Mouse (Mus musculus): ENCODE results near the gene Aff3.

The Aff3 gene

DNA sequence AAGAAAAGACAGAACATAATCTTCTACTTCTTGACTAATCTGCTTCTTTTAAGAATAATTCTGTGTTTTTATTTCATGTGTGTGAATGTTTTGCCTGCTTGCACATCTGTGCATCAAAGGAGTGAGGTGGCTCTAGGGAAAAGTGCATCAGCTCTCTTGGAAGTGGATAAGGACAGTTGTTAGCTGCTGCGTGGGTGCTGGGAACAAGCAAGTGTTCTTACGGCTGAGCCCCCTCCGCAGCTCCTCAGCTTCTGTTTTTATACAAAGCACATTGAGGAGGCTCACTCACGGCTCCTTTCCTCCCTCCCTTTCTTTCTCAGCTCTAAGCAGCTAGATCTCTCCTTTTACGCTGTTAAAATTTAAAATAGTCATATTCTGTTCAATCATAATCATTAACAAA, 340.5 kb downstream of the Aff3 start:
- DNase-seq (ENCODE audit: low spot score in 2 of 2), result no peak

DNA sequence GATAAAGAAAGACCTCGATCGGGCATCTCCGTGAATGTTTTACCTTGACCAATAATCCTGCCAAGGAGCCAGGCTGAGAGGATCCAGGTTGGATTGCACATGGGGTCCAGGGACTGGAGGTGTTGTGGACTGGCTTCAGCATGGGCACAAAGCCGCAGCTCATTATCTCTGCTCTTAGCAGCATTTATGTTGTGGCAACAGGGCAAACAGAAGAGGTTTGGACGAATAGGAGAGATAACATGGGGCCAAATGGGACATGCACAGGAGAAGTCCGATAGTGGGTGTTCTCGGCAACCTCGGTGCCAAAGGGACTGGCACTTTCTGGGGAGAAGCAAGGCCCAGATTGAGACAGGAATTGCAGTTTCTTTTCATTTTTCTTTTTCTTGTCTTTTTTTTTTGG, 342.9 kb downstream of the Aff3 start:
- DNase-seq (ENCODE audit: low spot score in 2 of 2), result peak; percentile 56 to 70

DNA sequence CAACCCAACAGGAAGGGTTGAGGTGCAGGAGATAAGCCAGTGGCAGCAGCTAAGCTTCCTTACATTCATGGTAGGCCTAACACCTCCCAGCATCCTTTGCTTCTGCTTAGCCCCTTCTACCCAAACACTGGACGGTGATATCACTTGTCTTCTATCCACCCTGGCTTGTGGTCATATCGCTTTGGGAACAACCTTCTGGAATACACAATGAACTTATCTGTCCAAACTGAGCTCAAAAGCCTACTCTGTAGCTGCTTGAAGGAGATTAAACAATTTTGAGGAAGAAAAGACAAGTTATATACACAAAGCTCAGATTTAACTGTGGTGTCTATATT, 343.8 kb downstream of the Aff3 start:
- DNase-seq (ENCODE audit: low spot score in 2 of 2), result no peak

DNA sequence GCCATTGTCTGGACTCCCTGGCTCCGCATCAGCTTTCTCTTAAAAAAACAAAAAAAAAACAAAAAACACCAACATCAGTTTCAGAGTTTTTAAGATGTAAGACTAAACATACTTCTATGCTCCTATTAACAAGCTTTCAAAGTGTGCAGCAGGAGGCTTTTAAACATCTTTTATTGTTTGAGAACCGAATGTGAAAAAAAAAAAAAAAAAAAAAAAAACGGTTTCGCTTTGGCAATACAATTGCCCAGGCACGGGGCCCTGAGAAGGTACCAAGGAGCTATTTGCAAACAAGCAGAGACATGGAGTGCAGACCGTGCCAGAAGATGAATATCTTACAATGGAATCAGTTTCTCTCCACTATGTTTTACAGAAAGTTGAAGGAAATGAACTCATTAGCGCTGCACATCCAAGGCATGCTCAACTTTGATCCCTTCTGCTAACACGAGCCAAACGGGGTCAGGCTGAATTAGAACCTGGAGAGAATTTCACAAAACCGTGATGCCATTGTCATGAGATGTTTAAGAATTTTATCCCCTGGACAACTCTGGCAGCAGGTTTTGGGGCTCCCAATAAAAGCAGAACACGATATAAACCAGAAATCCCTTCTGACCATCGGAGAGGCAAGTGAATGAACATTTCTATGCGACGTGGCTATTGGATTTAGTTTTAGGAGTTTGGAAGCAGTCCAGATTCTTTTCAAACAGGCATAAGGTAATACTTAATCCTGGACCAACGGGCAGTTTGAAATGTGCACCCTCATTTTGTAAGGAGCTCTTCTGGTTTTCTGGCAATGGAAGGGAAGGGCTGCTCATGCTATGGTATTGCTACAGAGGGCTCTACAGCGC, 344.4 kb downstream of the Aff3 start:
- no peak for DNase-seq (ENCODE audit: low spot score in 2 of 2)

DNA sequence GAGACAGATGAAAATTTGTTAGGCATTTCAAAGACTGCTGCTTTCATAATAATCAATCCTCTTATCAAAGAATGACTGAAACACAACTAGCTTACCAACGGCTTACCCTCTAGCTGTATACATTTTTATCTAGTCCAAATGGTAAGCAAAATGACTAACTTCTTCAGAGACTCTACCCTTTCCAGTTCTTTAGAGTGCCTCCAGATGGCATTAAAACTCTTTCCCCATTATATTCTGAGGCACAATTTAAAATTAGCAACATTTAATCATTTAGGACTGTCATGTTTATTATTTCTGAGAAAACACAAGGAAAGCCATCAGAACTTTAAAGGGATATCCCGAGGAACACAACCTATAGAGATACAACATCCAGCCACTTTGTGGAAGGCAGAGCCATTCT, 346.1 kb downstream of the Aff3 start:
- no peak for DNase-seq (ENCODE audit: low spot score in 2 of 2)

DNA sequence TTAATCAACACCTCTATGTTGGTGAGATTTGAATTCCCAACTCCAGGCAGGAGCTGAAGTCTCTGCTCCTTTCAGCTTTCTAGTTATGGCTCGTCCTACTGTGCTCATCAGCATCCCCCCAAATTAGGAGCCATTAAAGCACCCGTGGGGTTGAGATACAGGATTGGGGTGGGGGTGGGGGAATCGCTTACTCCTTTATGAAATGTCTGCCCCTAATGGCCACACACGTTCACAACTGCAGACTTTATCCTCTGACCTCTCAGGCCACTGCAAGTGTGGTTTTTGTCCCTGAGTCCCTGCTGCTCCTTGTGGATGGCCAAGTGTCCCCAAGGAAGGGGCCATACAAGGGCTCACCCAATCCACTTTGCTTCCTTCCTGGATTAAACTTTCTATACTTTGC, 348.8 kb downstream of the Aff3 start:
- DNase-seq (ENCODE audit: low spot score in 2 of 2), result no peak

DNA sequence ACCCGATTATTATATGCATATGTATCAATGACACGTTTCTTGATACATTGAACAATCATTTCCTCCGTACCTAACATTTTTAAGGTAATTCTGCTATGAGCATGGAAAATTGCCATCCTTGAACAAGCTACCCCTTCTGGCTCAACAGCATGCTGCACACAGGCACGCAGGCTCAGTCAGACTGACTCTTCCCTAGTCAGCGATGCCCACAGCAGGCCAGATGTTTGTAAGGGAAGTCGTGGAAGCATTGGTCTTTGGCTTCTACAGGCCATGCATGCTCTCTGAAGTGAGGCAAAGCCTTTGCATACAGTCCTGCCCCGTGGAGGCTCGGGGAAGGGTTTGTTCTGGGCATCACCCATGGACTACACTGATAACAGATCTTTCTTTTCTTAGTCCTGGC, 354.3 kb downstream of the Aff3 start:
- no peak for DNase-seq (ENCODE audit: low spot score in 2 of 2)

DNA sequence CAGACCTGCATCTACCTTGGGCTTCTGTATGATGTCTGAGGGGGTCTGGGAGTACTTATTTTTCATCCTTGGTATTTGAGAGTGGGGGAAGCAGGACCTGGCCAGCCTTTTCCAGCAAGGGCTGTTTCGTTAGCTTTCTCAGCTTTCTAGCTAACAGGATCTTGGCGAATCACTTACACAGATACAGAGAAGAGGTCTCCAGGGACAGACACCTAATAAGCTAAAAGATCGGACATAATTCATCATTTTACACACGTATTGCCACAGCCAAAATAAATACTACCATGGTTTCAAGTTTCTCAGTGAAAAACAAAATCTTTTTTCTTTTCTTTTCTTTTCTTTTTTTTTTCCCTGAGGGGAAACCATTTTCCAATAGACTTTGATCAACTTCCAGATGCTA, 354.7 kb downstream of the Aff3 start:
- DNase-seq (ENCODE audit: low spot score in 2 of 2), result no peak

DNA sequence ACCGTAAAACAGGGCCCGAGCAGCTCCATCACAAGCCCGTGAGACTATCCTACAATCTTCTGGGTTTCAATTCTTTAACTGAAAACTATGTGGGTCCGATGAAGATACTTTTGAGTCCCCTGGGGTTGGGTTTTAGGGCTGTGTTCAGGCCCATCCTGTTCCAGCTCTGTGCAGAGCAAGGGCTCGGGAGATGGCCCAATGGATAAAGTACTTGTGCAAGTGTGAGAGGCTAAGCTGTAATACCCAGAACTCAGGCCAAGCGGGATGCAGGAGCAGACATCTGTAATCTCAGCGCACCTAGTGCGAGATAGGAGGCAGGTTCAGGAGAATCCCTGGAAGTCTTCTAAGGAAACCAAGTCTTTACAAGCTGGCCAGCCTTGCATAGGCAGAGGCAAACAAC, 355.4 kb downstream of the Aff3 start:
- no peak for DNase-seq (ENCODE audit: low spot score in 2 of 2)

DNA sequence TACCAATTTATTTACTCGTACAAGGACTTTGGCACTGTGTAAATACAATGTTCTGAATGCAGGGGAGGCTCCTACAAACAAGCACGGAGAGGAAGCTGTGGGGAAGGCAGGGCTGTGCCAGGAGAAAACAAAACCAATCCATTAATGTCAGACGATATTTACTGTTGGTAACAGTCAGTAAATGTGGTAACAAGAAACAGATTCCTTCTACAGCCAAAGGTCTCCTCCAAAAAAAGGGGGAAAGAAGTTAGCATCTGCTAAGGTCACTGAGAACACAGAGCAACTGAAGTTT, 356.1 kb downstream of the Aff3 start:
- DNase-seq (ENCODE audit: low spot score in 2 of 2), result no peak

DNA sequence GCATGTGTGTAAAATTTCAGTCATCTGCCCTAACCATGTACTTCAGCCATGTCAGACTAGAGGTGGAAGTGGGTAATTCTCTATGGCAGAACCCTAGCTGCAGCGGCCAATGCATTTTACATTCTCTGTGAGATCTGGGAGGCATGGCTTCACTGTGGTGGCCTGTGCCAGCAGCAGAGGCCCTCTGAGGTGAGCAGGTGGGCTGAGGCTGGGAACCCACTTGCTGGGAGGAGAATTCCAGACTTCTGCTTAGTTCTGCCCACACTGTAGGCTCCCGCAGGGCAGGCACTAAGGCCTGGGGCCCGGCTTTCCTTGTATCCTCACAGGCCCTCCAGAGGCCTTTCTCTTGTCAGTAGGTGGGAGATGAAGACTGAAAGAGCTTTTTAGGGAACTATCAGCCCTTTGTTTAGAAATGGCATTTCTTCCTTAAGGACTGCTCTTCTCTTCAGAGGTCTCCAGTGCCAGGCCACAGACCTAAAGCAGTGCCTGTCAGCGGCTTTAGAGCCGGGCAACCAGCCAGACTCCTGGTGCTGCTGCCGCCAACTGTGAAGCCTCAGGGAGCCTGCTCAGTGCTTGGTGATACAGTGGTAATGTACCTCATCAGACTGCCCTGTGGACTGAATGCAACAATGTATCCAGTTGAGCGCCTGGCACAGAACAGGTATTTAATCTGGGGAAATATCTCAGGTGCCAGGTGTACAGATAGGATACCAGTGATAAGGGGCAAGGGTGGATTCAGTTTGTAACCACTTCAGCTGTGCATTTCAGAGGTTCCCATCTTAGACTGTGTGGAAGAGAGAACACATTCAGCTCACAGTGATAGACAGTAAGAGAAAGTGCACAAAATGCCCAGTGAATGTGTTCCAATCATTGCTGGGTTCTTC, 356.7 kb downstream of the Aff3 start:
- peak; percentile 44 to 63 for DNase-seq (ENCODE audit: low spot score in 2 of 2)

DNA sequence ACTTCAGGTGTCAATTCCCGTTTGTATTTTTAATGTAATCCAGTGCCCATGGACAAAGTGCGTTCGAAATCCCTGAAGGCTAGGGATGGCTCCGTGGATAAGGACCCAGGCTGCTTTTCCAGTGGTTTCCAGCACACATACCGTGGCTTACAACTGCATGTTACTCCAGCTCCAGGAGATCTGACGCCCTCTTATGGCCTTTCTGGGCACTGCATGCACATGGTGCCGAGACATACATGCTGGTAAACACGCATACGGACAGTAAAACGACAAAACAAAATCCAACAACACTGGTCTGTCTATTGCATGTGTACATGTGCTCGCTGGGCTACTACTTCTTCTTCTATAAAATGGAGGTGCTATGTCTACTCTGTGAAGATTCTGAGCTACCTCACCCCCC, 357.5 kb downstream of the Aff3 start:
- no peak for DNase-seq (ENCODE audit: low spot score in 2 of 2)

DNA sequence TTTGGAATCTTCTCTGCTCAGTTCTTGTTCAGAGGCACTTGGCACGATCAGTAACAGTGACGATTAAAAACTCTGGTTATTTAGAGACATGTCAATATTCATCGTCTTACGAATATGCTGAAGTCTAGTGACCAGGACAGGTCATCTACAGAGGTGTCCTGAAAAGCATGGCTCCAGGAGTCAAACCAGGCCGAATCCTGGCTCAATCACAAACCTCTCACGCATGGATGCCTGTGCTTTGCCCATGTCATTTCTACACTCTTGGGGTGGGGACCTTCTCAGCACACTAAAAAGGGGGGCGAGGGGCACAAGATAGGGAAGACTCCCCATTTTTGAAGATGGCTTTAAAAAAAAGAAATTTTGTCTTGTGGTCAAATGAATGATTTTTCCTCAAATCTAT, 358.6 kb downstream of the Aff3 start:
- no peak for DNase-seq (ENCODE audit: low spot score in 2 of 2)

DNA sequence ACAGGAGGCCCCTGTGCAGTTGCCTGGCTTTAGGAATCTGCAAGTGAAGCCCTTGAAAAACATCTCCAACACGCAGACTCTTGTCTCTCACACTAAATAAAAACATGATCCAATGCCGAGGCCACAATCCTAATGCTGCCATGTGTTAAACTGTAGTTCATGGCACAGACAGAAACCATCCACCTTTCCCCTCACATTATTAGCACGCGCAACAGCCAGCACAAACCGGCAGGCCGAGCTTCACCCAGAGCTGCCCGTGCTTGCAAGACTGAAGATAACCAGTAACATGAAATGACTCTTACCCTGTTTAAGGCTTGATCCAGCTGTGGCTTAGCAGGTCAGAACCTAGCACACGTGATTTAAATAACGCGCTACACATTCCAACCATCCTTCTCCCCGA, 360.4 kb downstream of the Aff3 start:
- no peak for DNase-seq (ENCODE audit: low spot score in 2 of 2)

DNA sequence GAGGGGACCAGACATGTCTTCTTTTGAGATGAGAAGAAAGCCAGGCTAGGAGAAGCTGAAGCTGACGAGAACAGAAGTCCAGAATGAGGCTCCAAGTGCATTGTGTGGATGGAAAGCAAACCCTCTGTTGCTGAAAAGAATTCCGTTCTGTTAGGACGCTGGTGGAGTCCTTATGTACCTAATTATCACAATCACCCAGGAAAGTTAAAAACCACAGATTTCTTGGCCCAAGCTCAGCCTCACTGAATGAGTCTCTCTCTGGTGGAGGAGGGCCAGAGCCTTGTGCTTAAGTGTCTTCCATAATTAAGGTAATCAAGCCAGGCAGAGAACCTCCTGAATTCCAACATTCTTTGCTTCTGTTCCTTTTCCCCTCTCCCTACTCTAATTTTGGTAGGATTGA, 366.5 kb downstream of the Aff3 start:
- DNase-seq (ENCODE audit: low spot score in 2 of 2), result no peak

DNA sequence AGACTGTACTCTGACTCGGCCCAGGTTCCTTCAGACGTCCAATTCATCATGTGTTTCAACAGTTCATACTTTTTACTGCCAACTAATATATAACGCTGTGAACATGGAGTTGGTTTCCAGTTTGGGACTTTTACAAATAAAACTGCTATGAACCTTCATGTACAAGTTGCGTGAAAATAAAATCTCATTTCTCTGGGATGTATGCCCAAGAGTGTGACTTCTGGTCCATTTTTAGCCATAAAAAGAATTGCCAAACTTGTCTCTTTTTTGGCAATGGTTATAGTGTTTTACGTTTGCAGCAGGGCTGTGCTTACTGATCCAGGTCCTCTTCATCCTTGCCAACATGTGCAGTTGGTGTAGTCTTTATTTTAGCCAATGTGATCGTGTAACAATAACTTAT, 369.8 kb downstream of the Aff3 start:
- DNase-seq (ENCODE audit: low spot score in 2 of 2), result no peak

DNA sequence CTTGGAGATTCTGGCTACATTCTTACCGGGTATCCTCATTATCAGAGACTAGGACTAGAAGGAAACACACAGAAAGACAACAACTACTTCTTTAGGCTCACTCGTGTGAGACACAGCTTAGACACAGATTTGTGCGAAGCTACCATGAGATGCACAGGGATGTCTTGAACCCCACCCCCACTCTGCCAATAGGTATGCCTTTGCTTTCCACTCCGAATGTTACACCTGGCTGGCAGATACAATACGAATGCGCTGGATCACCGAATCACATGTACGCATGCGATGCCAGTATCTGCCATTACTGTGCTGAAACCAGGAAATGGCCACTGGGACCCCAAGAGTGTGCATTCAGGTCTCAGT, 370.4 kb downstream of the Aff3 start:
- no peak for DNase-seq (ENCODE audit: low spot score in 2 of 2)

DNA sequence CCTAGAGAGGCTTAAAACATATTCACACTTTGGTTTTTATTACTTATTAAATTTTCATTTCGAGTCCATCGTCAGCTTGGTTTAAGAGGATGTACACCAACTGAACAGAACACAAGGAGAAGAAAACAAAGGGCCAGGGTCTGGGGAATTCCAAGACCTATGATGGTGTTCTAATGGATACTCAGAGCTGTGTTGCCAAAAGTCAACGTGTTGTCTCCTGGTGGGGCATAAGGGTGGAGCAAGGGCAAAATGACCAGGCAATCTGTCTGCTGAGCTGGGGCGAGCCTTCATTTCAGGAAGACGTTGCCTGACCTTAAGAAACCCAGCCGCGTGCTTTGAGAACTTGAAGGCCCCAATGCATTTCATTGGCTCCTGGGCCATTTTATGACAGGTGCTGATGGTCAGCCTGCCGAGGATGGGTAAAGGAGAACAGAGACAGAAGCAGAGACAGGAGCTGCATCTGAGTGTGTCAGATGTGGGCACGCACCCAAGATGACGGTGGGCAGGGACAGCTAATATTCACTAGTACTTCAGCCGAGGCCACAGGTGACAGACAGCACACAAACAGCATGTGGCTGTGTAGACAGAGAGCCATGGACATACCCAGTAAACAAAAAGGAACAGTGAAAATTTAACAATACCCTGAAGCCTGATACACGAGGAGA, 371.0 kb downstream of the Aff3 start:
- no peak for DNase-seq (ENCODE audit: low spot score in 2 of 2)

DNA sequence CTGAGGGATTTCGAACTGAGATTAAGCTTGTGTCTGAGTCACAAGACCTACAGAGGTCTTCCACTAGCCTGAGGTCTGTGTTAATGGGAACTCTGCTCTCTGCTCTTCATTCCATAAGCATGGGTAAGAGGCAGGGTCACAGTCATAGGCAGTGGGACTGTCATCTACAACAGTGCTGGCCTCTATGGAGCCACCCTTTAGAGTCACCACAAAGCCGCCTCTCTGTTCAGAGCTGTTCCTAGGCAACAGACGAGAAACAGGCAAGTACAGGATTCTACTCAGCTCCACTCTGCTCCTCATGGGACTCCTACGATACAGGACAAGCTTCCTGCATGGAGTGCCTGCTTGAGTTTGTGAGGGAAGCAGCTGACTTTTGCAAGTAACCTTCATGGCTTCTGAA, 371.9 kb downstream of the Aff3 start:
- DNase-seq (ENCODE audit: low spot score in 2 of 2), result no peak

DNA sequence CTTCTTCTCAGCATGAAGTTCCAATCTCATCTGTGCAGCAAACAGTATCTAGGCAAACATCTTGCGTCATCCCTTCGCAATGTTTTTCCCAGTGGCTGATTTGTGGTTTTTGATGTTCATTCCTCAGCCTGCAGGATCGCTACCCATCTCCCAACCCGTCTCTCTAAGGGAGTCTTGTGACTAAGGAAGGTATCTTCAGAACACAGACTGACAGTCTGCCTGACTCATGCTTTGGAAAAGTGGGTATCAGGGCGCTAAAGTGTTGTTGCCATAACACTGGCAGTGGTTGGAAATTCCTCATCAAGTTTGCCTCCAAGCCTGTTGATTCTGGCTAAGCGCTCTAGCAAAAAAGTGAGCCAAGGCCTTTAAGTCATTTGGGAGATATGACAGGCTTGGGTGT, 372.8 kb downstream of the Aff3 start:
- DNase-seq (ENCODE audit: low spot score in 2 of 2), result peak in 1 of 2 experiments; percentile 49

DNA sequence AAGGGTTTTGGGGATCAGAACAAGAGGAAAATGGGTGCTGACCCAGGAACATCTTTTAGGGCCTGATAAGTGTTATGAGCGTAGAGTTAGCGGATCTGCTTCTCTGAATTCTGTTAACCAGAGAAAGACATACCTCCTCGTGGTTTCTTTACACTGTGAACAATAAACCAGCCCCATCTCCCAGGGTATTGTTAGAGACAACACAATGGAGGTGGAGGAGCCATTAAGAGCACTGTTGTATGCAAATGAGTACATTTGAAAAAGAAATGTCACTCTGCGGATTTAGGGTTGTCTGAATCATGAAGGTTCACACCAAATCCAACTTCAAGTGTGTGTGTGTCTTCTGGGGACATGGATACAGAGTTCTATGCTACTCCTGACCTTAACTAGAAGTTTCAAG, 373.3 kb downstream of the Aff3 start:
- no peak for DNase-seq (ENCODE audit: low spot score in 2 of 2)

DNA sequence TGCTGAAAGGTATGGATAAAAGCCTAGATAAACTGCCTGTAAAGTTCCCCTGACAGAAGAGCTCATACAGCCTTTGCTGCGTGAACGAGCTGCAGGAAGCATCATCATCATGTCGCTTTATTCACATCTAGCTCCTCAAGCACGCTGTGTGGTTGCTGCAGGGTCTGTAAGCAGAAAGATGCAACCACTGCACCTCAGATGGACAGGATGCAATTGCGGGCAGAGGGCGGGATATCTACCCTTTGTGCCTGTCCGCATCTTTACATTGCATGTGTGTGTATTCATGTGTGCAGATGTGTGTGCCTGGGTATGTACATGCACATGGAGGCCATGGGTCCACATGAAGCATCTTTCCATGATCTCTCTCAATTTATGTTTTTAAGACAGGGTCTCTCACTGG, 373.9 kb downstream of the Aff3 start:
- DNase-seq (ENCODE audit: low spot score in 2 of 2), result no peak

DNA sequence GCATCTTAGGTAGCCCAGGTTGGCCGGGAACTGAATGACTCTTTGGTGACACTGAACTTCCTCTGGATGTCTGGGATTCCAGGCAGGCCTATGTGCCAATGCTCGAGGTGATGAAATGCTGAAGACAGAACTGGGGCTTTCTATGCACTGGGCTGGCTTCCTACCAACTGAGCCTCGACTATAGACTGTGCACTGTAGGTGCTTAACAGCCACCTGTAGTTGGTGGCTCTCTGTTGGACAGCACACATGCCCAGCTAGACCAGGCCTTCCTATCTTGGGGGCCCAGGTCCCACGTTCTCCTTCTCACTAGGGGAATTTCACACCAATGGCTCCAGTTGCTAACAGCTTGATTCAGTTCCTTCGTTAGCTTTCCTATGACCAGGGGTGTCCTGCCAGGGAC, 374.9 kb downstream of the Aff3 start:
- no peak for DNase-seq (ENCODE audit: low spot score in 2 of 2)
